Mouse (Mus musculus) heart, postnatal 0 days (tissue): Measurements from ENCODE around the gene Cyp27b1. TPM values are rescaled to one million over a fixed set of nuclear protein-coding genes. Genes with fewer than 3 reads are reported as not detected.

ENCODE experiments used
- ATAC-seq: fragments of 200-750 bp; cut with Nextera tagmentation; 2 replicates; pipeline ENCODE4 v1.8.0; 2017; ENCODE audit warnings: low read depth, moderate number of reproducible peaks, moderate library complexity; ENCODE audit not compliant: insufficient read depth
- DNase-seq: peaks from one replicate; pipeline ENCODE4 v3.0.0-alpha.2; 2016; ENCODE audit warnings: low spot score
- H3K27ac ChIP-seq: fragments of 300-500 bp; sonication (generic); 2 replicates; pipeline ENCODE4 v1.5.1; 2014; ENCODE audit warnings: low read depth, mild to moderate bottlenecking
- H3K27me3 ChIP-seq: fragments of 300-500 bp; sonication (generic); 2 replicates; pipeline ENCODE4 v1.6.1; 2014; ENCODE audit warnings: low read length, mixed read lengths; ENCODE audit not compliant: control insufficient read depth, insufficient read depth
- H3K36me3 ChIP-seq: fragments of 300-500 bp; sonication (generic); replicated peaks from 2 replicates; pipeline ENCODE4 v1.6.1; 2014; ENCODE audit warnings: low read length, mixed read lengths; ENCODE audit not compliant: control insufficient read depth, insufficient read depth
- H3K4me1 ChIP-seq: fragments of 300-500 bp; sonication (generic); 2 replicates; pipeline ENCODE4 v1.6.1; 2014; ENCODE audit warnings: antibody characterized with exemption; ENCODE audit not compliant: control insufficient read depth, insufficient read depth
- H3K4me2 ChIP-seq: fragments of 300-500 bp; sonication (generic); 2 replicates; pipeline ENCODE4 v1.6.1; 2014; ENCODE audit warnings: low read depth, mild to moderate bottlenecking, low read length, moderate library complexity
- H3K4me3 ChIP-seq: fragments of 300-500 bp; sonication (generic); 2 replicates; pipeline ENCODE4 v1.5.1; 2014; ENCODE audit warnings: low read depth, low read length
- H3K9ac ChIP-seq: fragments of 300-500 bp; sonication (generic); replicated peaks from 2 replicates; pipeline ENCODE4 v1.6.1; 2014; ENCODE audit warnings: low read depth, low read length, mixed read lengths
- H3K9me3 ChIP-seq: fragments of 300-500 bp; sonication (generic); replicated peaks from 2 replicates; pipeline ENCODE4 v1.6.1; 2016; ENCODE audit warnings: low read length; ENCODE audit not compliant: control insufficient read depth
- CTCF ChIP-seq: IDR thresholded peaks from 2 replicates; pipeline ENCODE4 v1.5.1; 2016; ENCODE audit warnings: antibody characterized with exemption, control low read depth, low read depth
- EP300 ChIP-seq: IDR thresholded peaks from 2 replicates; pipeline ENCODE4 v1.6.1; 2016; ENCODE audit warnings: antibody characterized with exemption, low read depth
- WGBS: fragments of 180-500 bp; shearing (Covaris S2); extraction: QIAGEN DNeasy Blood & Tissue Kit; methylation state at CpG from one replicate; pipeline ENCODE4 v1.1.7; 2014; 5-methylcytosine and 5-hydroxymethylcytosine counted together
- polyA plus RNA-seq: library from polyadenylated mRNA; unstranded; fragments of >200 nt; fragmentation: Nextera tagmentation; extraction: Ambion mirVana; gene quantifications from 2 replicates; pipeline ENCODE4 v1.2.1, GENCODE M21; 2015
- total RNA-seq: library from RNA; depleted of rRNA; stranded (reverse); fragments of >200 nt; gene quantifications from 2 replicates; pipeline ENCODE4 v1.2.3, GENCODE M21; 2014; ENCODE audit warnings: low replicate concordance

Cyp27b1 gene
- total and polyA plus RNA-seq, 2 experiments from 2014 or later, result 0.08 TPM; not detected in 1

DNA sequence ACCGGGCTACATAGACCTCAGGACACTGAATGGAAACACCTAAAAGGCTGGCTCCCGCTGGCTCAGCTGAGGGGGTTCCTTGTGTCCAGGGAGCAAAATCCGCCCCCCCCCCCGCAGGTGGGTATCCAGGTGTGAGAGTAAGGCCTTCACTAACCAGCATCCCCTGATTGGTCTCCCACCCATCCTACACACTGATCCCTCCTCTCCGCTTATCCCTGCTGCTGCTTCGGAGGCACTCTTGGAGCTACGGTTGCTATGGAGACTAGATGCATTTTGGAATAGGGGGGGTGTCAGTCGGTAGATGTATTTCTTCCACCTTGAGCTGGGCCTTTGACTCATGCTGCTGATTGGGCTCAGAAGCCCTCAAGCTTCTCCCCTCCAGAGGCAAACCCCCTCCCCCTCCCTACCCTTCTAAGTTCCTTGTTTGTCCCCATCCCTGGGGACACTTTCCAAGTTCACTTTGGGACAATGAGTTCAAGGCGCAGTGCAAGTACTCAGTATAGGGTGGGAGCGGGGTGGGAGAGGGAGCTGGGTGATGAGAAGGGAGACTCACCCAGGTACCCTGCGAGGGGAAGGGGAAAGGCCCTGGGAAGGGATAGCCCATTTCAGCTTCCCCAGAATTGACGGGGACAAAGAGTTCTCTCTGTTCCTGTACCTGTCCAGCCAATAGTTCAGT, 30.1 kb downstream of the Cyp27b1 start:
- Histone ChIP-seq H3K9ac (no peak overlapping the region), H3K4me1 (no peaks in the 10 kb centered on the region), H3K4me2 (no peak overlapping the region; the same call in 1 of the 2 replicates), H3K4me3 (peak overlapping the region; percentile 45; the same call in 1 of the 2 replicates), H3K9me3 (no peaks in the 10 kb centered on the region), H3K27me3 (peaks cover 80% of the 10 kb centered on the region), H3K36me3 (no peaks in the 10 kb centered on the region), H3K27ac (no peak overlapping the region)
- DNase-seq, result no peak
- ATAC-seq, result no peak
- TF ChIP-seq EP300 (no peak), CTCF (no peak)
- WGBS, result 9% methylated on average over 12 of the region's 12 CpGs

DNA sequence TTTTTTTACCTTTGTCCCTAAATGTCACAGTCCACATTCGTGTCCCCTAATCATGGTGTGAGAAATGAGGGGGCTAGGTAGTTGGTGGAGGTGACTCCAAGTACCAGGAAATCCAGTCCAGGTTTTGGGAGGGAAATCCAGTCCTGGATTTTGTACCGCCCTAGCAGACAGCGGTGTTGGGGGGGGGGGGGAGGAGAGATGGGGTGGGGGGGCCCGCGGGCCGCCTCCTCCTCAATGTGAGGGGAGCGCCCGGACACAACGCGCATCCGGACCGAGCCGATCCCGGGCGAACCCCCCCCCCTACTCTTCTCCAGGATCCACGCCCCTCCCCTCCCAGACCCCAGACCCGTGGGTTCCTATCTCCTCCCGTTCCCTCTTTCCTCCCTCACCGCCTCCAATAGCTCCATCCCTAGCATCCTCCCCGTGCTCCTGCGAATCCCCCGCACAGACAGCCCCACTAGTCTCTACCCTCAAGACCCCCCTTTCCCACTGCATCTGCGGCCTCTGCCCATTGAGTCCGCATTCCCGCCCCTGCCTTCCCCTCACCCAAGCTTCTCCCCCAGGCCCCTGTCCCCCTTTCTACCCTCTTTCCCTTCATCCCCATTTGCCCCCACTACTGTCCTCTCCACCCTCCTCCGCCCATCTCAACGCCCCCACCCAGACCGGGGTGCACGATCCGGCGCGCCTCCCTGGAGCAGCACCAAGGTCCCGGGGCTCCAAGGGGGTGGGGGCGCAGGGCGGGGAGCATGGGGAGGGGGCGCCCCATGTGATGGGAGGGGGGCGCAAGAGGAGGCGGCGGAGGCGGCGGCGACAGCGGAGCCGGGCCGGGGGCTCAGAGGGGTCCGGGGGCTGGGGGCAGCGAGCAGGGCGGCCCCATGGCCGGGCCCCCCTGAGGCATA, 30.9 kb downstream of the Cyp27b1 start:
- Histone ChIP-seq H3K9ac (0 out of 2 replicates have a peak overlapping the region, but pooled peaks have one; percentile 25), H3K36me3 (no peaks in the 10 kb centered on the region), H3K9me3 (no peaks in the 10 kb centered on the region), H3K4me1 (no peaks in the 10 kb centered on the region), H3K27me3 (peaks cover 86% of the 10 kb centered on the region), H3K4me2 (peak overlapping the region; percentile 65), H3K4me3 (peak overlapping the region; percentile 45), H3K27ac (no peak overlapping the region)
- 5% methylated on average over 29 of the region's 49 CpGs for WGBS
- TF ChIP-seq CTCF (no peak), EP300 (no peak)
- ATAC-seq (no peak; the same call in 1 of the 2 replicates), DNase-seq (no peak)

DNA sequence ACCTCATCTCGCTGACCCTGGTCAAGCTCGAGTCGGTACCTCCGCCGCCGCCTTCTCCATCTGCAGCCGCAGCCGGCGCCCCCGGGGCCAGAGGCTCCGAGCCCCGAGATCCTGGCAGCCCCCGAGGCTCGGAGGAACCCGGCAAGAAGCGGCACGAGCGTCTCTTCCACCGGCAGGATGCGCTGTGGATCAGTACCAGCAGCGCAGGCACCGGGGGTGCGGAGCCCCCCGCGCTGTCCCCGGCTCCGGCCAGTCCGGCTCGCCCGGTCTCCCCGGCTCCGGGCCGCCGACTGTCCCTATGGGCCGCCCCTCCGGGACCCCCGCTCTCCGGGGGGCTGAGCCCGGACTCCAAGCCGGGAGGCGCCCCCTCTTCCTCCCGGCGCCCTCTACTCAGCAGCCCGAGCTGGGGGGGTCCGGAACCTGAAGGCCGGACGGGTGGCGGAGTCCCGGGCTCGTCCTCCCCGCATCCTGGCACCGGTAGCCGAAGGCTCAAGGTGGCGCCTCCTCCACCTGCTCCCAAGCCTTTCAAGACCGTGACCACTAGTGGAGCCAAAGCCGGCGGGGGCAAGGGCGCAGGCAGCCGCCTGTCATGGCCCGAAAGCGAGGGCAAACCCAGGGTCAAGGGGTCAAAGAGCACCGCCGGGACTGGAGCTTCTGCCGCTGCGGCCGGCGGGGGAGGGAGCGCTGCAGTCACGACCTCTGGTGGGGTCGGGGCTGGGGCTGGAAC, 31.8 kb downstream of the Cyp27b1 start:
- peak overlapping the region; percentile 65 for H3K4me2 ChIP-seq
- TF ChIP-seq EP300 (no peak), CTCF (no peak)
- H3K27ac ChIP-seq, result no peak overlapping the region
- no peaks in the 10 kb centered on the region for H3K4me1 ChIP-seq
- H3K9me3 ChIP-seq, result no peaks in the 10 kb centered on the region
- H3K9ac ChIP-seq, result 0 out of 2 replicates have a peak overlapping the region, but pooled peaks have one; percentile 25
- ATAC-seq (no peak), DNase-seq (no peak)
- peak overlapping the region; percentile 45 for H3K4me3 ChIP-seq
- WGBS, result 7% methylated on average over 46 of the region's 70 CpGs
- peaks cover 89% of the 10 kb centered on the region for H3K27me3 ChIP-seq
- H3K36me3 ChIP-seq, result no peaks in the 10 kb centered on the region

DNA sequence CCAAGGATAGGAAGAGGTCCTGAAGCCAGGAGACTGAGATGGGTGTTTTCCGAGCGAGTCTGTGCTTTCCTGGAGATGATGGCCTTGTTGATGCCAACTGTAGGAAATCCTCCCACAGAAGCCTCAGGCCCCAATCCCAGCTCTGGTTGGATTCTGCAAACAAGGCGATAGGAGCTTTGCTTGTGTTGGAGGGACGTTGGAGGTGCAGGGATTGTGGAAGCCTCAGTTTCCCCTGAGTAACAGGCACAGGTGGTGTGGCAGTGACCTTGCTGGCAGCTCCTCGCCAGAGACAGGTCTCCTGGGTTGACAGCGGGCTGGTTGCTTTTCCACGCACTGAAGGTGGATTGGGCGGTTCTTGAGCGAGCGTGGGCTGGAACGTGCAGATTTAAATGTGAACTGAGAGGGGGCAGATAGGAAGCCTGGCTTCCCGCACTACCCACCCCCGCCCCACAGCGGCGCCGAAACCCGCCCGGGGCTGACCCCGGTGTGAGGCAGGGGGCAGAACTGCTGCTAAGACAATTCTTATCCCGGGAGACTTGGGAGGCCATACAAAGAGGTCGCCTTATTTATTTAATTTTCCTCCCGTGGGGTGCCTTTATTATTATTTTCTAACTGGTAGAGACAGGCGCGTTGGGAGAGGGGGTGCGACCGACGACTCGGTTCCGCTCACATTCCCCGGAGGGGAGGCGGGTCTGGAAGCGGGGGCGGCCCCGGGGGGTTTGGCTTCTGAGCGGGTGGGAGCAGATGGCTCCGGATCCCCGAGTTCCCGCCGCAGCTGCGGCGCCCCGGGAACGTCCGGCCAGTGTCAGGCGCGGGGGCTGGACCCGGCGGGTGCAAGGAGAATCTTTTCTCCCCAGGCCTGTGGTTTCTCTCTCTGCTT, 33.1 kb downstream of the Cyp27b1 start:
- ATAC-seq (no peak), DNase-seq (no peak)
- Histone ChIP-seq H3K9ac (no peak overlapping the region), H3K27me3 (peaks cover 83% of the 10 kb centered on the region), H3K9me3 (no peaks in the 10 kb centered on the region), H3K4me3 (peak overlapping the region; percentile 45), H3K27ac (no peak overlapping the region), H3K4me2 (peak overlapping the region; percentile 57), H3K4me1 (no peaks in the 10 kb centered on the region), H3K36me3 (no peaks in the 10 kb centered on the region)
- WGBS, result 5% methylated on average over 47 of the region's 48 CpGs
- TF ChIP-seq EP300 (no peak), CTCF (no peak)
